Mouse (Mus musculus): Measurements from ENCODE around the gene Parpbp. TPM values are rescaled to one million over a fixed set of nuclear protein-coding genes. Genes with fewer than 3 reads are reported as not detected.

Gene Parpbp
- 1 to 10 TPM; 3.2 to 3.7 TPM for total RNA-seq (2021)
- long read RNA-seq, experiment 1, partial matches to known transcripts = 1 of 5 reads
- long read RNA-seq, experiment 1, other reads (novel, unspliced or antisense) = 2 of 5 reads
- long read RNA-seq, experiment 2, partial matches to known transcripts = 0 of 5 reads
- long read RNA-seq, experiment 2, other reads (novel, unspliced or antisense) = 4 of 5 reads

- DNase-seq (ENCODE audit: low spot score in 2 of 2) = peak; percentile 87
Measured at GRCm38 (mm10) chr10:88146707-88147477, at the start of gene Parpbp, which contains the start of gene Nup37. TSS of gene Parpbp (minus strand) at chr10:88146941. TSS of gene Nup37 (plus strand) at chr10:88146992.

GRCm38 (mm10) chr10:88167438-88168077, 20.8 kb upstream of the Parpbp start:
- no peak for DNase-seq (ENCODE audit: low spot score in 2 of 2)

DNA sequence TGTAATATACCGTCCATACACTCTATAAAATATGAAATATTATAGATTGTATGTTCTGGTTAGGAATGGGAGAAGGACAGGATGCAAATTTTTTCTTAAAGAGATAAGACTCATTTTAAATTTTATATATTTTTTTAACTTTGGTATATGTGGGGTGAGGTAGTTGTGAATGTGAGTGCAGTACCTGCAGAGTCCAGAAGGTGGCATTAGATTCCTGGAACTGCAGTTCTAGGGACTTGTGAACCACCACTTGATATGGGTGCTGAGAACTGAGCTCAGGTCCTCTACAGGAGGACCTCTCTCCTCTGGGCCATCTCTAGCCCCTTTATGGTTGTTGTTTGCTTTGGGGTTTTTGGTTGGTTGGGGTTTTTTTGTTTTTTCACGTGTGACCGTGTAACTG, 19.4 kb upstream of the Parpbp start:
- no peak for DNase-seq (ENCODE audit: low spot score in 2 of 2)

- DNase-seq (ENCODE audit: low spot score in 2 of 2) = no peak
Measured at GRCm38 (mm10) chr10:88162676-88163075, 15.9 kb upstream of the Parpbp start.

- no peak for DNase-seq (ENCODE audit: low spot score in 2 of 2)
Measured at GRCm38 (mm10) chr10:88162096-88162495, 15.4 kb upstream of the Parpbp start.

DNA sequence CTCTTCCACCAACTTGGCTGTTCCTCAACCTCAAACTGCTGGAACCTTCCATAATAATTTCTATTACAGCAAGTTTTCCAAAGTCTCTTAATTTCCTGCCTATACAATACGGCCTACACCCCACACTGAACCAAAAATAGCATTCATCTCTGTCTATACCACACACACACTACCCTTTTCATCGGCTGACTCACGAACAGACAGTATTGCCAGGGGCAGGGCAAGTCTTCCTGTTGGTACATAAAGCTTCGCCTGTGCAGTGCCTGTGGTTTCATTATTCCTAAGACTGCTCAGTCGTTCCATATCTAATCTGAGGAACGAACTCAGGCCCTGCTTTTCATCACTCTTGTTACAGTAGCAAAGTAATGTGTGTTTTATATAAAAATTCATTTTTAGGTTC, 4.9 kb upstream of the Parpbp start:
- no peak for DNase-seq (ENCODE audit: low spot score in 2 of 2)

DNA sequence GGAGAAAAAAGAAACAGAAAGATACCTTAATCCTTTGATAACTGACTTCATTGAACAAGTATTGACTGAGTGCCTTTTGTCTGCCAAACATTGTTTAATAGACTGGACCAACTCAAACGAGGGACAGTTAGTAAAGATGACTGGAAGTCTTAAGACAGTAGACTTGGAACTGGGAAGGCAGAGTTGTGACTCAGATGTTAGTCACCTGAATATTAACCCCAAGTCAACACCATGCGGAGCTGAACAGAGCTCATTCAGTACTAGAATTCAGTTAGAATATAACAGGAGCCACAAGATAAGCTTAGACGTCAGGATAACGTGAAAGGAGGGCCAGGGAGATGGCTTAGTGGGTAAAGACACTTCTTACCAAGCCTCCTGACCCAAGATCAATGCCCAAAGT, 3.6 kb upstream of the Parpbp start:
- DNase-seq (ENCODE audit: low spot score in 2 of 2) = no peak

DNA sequence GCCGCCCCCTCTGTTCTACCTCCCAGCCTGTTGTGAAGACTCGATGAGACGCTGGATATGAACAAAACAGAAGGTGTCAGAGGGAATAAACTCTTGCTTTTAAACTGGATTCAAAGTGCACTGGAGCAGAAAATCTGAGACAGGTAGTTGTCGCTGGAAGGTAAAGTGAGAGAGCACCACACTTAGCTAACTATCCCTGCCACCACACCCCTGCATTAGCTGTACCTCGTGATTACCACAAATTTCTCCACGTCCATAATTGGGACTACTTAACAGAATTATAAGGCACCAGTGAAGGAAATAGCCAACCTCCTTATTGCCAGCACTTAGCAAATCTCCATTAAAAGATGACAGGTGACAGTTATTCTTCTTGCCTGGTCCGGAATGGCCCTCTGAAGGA, 554 bp downstream of the Parpbp start:
- DNase-seq (ENCODE audit: low spot score in 2 of 2) = no peak

DNA sequence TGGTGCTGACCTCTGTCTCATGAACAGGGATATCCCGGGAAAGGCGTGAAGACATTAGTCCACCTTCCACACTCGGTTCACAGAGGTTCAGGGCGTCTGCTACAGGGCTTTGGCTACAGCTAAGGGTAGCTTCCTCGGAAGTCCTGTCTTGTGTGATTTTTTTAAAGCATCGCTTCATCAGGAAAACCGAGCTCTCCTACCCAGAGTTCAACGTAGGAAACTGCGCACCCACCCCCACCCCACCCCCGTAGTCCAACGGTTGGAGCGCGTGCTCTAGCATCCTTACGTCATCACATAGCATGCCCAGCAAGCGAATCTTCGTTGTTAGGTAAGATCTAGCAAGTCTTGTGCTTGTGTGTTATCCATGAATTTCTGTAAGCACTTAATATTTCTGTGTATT, 11.1 kb downstream of the Parpbp start:
- DNase-seq (ENCODE audit: low spot score in 2 of 2) = no peak

GRCm38 (mm10) chr10:88119721-88120120, 27.0 kb downstream of the Parpbp start:
- no peak for DNase-seq (ENCODE audit: low spot score in 2 of 2)

DNA sequence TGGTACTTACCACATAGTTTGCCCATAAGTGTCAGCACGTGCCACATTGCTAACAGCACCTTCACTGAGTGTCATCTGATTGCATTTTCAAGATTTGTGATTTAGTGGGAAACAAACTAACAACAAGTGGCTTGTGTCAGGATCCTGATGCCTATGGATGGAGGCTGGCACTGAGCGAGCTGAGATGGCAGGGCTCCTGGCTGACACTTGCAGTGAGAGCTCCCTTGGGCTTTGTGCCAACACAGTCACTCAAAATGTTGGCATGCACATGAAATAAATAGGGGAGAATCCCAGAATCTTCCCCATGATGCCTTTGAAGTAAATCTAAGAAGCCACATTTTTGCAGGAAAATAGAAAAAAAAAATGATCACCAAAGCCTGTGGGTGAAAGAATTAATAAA, 33.5 kb downstream of the Parpbp start:
- no peak for DNase-seq (ENCODE audit: low spot score in 2 of 2)

DNA sequence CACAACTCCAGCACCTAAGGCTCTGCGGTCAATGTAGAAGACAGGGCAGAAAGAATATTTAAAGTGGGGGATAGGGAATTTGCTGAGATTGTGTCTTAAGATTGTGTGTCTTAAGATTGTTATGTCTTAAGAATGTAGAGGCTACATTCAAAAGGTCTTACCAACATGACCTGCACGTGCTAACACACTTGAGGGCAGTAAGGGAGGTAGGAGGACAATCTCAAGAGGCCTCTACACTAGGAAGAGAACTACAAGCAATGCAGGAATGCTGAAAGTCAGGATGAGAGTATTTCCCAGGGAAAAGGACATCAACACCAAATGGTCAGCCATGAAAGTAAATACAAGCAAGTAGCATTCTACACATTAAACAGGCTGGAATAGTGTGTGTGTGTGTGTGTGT, 40.6 kb downstream of the Parpbp start:
- no peak for DNase-seq (ENCODE audit: low spot score in 2 of 2)

- no peak for DNase-seq (ENCODE audit: low spot score in 2 of 2)
Measured at GRCm38 (mm10) chr10:88090772-88091171, 56.0 kb downstream of the Parpbp start, which contains the start of gene Pmch. TSS of gene Pmch (plus strand) at chr10:88091072.

GRCm38 (mm10) chr10:88067377-88067776, 79.4 kb downstream of the Parpbp start:
- no peak for DNase-seq (ENCODE audit: low spot score in 2 of 2)

GRCm38 (mm10) chr10:88064872-88065271, 81.9 kb downstream of the Parpbp start:
- no peak for DNase-seq (ENCODE audit: low spot score in 2 of 2)

DNA sequence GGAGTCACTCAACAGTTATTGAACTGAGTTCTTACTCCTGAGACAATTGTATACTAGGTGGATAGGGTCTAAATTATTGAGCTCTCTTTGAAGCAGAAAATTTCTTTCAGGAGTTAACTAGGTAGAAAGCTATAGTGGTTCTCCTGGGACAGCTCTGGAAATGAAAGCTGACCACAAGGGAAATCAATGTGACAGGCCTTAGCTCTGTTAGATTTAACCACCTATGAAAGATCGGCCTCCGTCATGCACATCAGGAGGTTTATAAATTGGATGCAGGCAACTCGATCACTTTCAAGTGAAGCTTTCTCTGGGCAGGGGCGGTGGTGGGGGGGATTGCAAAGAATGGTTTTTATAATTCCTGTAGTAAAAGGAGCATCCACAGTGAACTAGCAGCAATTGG, 83.3 kb downstream of the Parpbp start:
- no peak for DNase-seq (ENCODE audit: low spot score in 2 of 2)

DNA sequence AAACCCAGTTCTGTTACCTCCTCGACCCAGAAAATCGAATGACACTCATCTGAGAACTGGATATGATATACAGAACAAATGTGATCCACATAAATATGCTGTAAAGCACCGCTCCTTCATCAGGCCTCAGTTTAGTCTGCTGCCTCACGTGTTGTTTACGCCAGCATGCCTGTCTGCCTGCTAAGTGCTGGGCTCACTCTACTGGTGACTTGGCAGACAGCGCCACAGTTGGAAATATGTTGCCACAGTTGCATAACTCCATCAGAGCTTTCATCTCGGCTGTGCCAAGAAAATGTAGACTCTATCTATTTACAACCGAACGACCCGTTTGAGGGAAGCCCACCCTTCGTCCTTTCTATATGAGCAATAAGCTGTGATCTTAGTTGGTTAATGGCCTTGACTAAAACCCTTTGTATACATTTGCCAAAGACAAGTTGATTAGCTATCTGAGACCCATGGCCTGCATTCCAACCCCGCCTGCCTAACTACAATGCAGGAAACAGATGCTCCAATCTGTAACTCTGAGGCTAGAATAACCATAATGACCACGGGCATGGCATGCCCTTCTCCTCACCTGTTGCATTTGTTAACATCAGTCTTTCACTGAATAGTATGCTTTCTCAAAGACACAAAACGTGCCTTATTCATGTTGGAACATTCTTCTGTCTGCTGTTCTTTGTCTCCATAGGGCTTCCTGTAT, 89.6 kb downstream of the Parpbp start:
- DNase-seq (ENCODE audit: low spot score in 2 of 2) = peak in 1 of 2 experiments; percentile 24

DNA sequence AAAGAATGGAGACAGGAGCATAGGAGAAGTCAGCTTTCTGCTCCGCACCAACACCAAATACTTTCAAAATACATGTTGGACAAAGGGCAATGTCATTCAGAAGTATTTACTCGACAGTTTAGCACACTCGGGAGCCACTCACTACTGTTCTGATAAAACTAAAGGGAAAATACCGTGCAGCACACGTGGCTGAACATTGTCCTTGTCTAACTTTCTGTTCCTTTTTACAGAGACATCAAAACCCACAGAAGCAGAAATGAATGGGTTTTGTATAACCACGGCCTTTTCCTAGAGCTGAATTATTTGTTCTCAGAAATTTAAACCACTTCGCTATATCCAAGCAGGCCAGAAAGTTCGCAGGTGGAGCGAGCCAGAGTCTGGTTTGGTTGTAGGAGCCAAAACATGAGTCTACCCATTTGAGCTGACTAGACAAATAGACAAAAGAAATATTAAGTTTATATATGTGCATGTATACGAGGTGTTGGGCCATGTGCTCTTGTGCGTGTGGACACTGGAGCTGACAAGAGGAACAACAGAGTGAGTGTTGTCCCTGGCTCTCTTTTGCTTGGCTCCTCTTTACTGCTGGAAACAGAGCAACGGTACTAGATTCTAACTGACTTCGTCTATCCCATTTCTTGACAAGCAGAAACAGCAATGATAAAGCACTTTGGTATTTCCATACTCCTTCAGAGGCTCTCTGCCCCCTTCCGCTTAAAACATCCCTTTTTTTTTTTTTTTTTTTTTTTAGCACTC, 92.3 kb downstream of the Parpbp start:
- DNase-seq (ENCODE audit: low spot score in 2 of 2) = no peak

DNA sequence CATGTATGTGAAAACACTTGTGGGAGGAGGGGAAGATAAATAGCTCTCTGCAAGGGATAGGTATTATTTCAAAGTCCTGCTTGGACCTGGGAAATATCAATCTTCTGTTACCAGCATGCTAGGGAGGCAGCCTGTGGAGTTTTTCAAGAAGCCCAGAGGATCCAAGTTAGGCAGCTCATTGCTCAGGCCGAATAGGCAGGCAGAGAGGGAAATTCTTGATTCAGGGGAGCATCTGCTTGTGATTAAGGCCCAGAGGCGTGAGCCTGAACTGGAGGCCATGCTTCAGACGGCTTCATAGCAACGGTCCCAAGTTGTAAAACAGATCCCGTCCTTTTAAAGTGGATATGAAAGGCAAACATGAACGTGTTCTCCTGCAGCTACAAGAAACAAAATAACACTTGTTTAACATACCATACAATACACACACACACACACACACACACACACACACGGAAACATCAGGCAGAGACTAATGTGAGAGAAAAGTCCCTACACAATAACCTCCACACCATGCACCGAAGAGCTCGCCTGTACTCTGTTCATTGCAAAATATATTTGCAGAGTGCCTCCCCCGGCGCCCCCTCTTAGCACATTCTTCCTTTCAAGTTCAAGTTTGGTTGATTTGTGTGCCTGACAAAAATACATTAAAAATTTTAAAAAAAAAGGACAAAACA, 100.5 kb downstream of the Parpbp start:
- DNase-seq (ENCODE audit: low spot score in 2 of 2) = peak in 1 of 2 experiments; percentile 26

GRCm38 (mm10) chr10:88044297-88044696, 102.4 kb downstream of the Parpbp start:
- no peak for DNase-seq (ENCODE audit: low spot score in 2 of 2)
